Mouse (Mus musculus) liver, embryonic 11.5 days (tissue): Measurements from ENCODE around the gene Mcemp1. TPM values are rescaled to one million over a fixed set of nuclear protein-coding genes. Genes with fewer than 3 reads are reported as not detected.

ENCODE experiments used
- polyA plus RNA-seq: library from polyadenylated mRNA; unstranded; fragments of >200 nt; fragmentation: Nextera tagmentation; extraction: Ambion mirVana; gene quantifications from 2 replicates; pipeline ENCODE4 v1.2.1, GENCODE M21; 2014

The Mcemp1 gene
- polyA plus RNA-seq, 1 experiment from 2014 or later, result 1.0 TPM

Other genes starting within 250 kb of the Mcemp1 start
- 3.4 and 4.3 TPM in 2 replicates for gene Pex11g, start 198.1 kb upstream of the Mcemp1 start, polyA plus RNA-seq
- not detected in 2 replicates for gene Tex45, start 194.9 kb upstream of the Mcemp1 start, polyA plus RNA-seq
- gene Zfp358, start 172.6 kb upstream of the Mcemp1 start, polyA plus RNA-seq, result 8.7 and 8.9 TPM in 2 replicates
- 36.2 and 39.8 TPM in 2 replicates for gene Mcoln1, start 165.3 kb upstream of the Mcemp1 start, polyA plus RNA-seq
- gene Pnpla6, start 150.4 kb upstream of the Mcemp1 start, polyA plus RNA-seq, result 17.8 and 22.9 TPM in 2 replicates
- 3.0 and 4.9 TPM in 2 replicates for gene C330021F23Rik, start 97.8 kb upstream of the Mcemp1 start, polyA plus RNA-seq
- gene Camsap3, start 78.5 kb upstream of the Mcemp1 start, polyA plus RNA-seq, result 3.5 and 3.9 TPM in 2 replicates
- 60.5 and 66.8 TPM in 2 replicates for gene Xab2, start 44.4 kb upstream of the Mcemp1 start, polyA plus RNA-seq
- gene Pet100, start 44.2 kb upstream of the Mcemp1 start, polyA plus RNA-seq, result 102 and 111 TPM in 2 replicates
- gene Pcp2, start 40.2 kb upstream of the Mcemp1 start, polyA plus RNA-seq, result 0.40 TPM in 1 of 2 replicates, not detected in the other
- gene Stxbp2, start 34.8 kb upstream of the Mcemp1 start, polyA plus RNA-seq, result 97.5 and 105 TPM in 2 replicates
- 0.29 and 0.40 TPM in 2 replicates for gene Retn, start 10.0 kb upstream of the Mcemp1 start, polyA plus RNA-seq
- gene Fcor, start 6.6 kb downstream of the Mcemp1 start, polyA plus RNA-seq, result 7.3 and 11.4 TPM in 2 replicates
- gene Trappc5, start 10.5 kb downstream of the Mcemp1 start, polyA plus RNA-seq, result 29.5 and 31.6 TPM in 2 replicates
- gene Fcer2a, start 28.4 kb downstream of the Mcemp1 start, polyA plus RNA-seq, result 0.10 TPM in 1 of 2 replicates, not detected in the other
- 0.92 and 1.8 TPM in 2 replicates for gene Clec4g, start 54.9 kb downstream of the Mcemp1 start, polyA plus RNA-seq
- gene Cd209a, start 83.2 kb downstream of the Mcemp1 start, polyA plus RNA-seq, result 0.23 TPM in 1 of 2 replicates, not detected in the other
- not detected in 2 replicates for gene Cd209e, start 188.6 kb downstream of the Mcemp1 start, polyA plus RNA-seq
- not detected in 2 replicates for gene Cd209d, start 212.8 kb downstream of the Mcemp1 start, polyA plus RNA-seq